Mouse (Mus musculus): Measurements from ENCODE around the gene Mogs. TPM values are rescaled to one million over a fixed set of nuclear protein-coding genes. Genes with fewer than 3 reads are reported as not detected.

Gene Mogs
- total RNA-seq, 2 experiments from 2014 or later, result 24.4 to 27.3 TPM

- intact Hi-C loops (cut with DNase I), result no loop called here
- DNase-seq (ENCODE audit: low spot score in 2 of 2), result peak; percentile 94
Observed at GRCm38 (mm10) chr6:83165607-83166242, 50.4 kb downstream of the Mogs start, which contains the start of gene Dctn1. TSS of gene Dctn1 (plus strand) at chr6:83165920.

GRCm38 (mm10) chr6:83166243-83166630 lies 50.9 kb downstream of the Mogs start:
- no peak for DNase-seq (ENCODE audit: low spot score in 2 of 2)
- intact Hi-C loops (cut with DNase I), result no loop called here

Small RNA genes lying within 50 kb of the gene (microRNA-seq; reads per million reads assigned to microRNA genes)
- gene Mir3470a, result 0 reads per million in 2 experiments

Other genes starting within 250 kb of the Mogs start
- gene Sema4f, start 175.7 kb upstream of the Mogs start, total RNA-seq (2021), result 10 to 100 TPM; 44.5 to 45.6 TPM
- under 1 TPM in 1 of 2 experiments, not detected in 1; 0.23 TPM for gene M1ap, start 168.6 kb upstream of the Mogs start, total RNA-seq (2021)
- gene Dok1, start 82.0 kb upstream of the Mogs start, total RNA-seq (2021), result 1 to 10 TPM; 1.5 to 2.3 TPM
- gene Loxl3, start 81.3 kb upstream of the Mogs start, total RNA-seq (2021), result 1 to 10 TPM; 3.0 to 3.3 TPM
- 100 to 1,000 TPM; 104 to 113 TPM for gene Aup1, start 61.0 kb upstream of the Mogs start, total RNA-seq (2021)
- 10 to 100 TPM; 52.2 to 57.5 TPM for gene Htra2, start 60.2 kb upstream of the Mogs start, total RNA-seq (2021)
- under 1 TPM; 0.44 to 0.79 TPM for gene Dqx1, start 57.7 kb upstream of the Mogs start, total RNA-seq (2021)
- gene Tlx2, start 45.2 kb upstream of the Mogs start, total RNA-seq (2021), result not detected
- 10 to 100 TPM; 21.9 to 24.3 TPM for gene Pcgf1, start 37.6 kb upstream of the Mogs start, total RNA-seq (2021)
- under 1 TPM in 1 of 2 experiments, not detected in 1; 0.46 TPM for gene Lbx2, start 29.1 kb upstream of the Mogs start, total RNA-seq (2021)
- gene Ccdc142, start 13.9 kb upstream of the Mogs start, total RNA-seq (2021), result 1 to 10 TPM; 3.5 to 4.9 TPM
- gene Gm42688, start 13.9 kb upstream of the Mogs start, total RNA-seq (2021), result 1 to 10 TPM; 4.1 to 5.5 TPM
- gene Mrpl53, start 6.5 kb upstream of the Mogs start, total RNA-seq (2021), result 10 to 100 TPM; 61.7 to 64.8 TPM
- 10 to 100 TPM; 44.2 to 53.8 TPM for gene Wbp1, start 6.1 kb downstream of the Mogs start, total RNA-seq (2021)
- gene Ino80b, start 9.9 kb downstream of the Mogs start, total RNA-seq (2021), result 10 to 100 TPM; 15.1 to 18.8 TPM
- gene Rtkn, start 20.0 kb downstream of the Mogs start, total RNA-seq (2021), result 10 to 100 TPM; 55.2 to 62.4 TPM
- 10 to 100 TPM; 29.0 to 31.6 TPM for gene Wdr54, start 40.9 kb downstream of the Mogs start, total RNA-seq (2021)
- 10 to 100 TPM; 31.4 to 32.5 TPM for gene 1700003E16Rik, start 40.9 kb downstream of the Mogs start, total RNA-seq (2021)
- gene Dctn1, start 50.4 kb downstream of the Mogs start, total RNA-seq (2021), result 100 to 1,000 TPM; 341 to 348 TPM
- 1 to 10 TPM; 1.1 TPM for gene Slc4a5, start 104.3 kb downstream of the Mogs start, total RNA-seq (2021)
- gene Mthfd2, start 210.4 kb downstream of the Mogs start, total RNA-seq (2021), result 1 to 10 TPM; 6.2 to 6.6 TPM
- 10 to 100 TPM; 22.0 to 22.4 TPM for gene Mob1a, start 210.5 kb downstream of the Mogs start, total RNA-seq (2021)
- 10 to 100 TPM; 41.2 to 45.5 TPM for gene Bola3, start 233.7 kb downstream of the Mogs start, total RNA-seq (2021)

Data from left cerebral cortex, postnatal 14 days (tissue).